Mouse (Mus musculus) central nervous system, embryonic 11.5 days (tissue): ENCODE results near the gene Esd. TPM values are rescaled to one million over a fixed set of nuclear protein-coding genes. Genes with fewer than 3 reads are reported as not detected.

Experiments used
- polyA plus RNA-seq: library from polyadenylated mRNA; depleted of rRNA; stranded (reverse); fragments of >200 nt; gene quantifications from 2 replicates; pipeline ENCODE4 v1.2.3, GENCODE M21; 2012; rRNA removed

Gene Esd
- 157 and 185 TPM in 2 replicates for polyA plus RNA-seq

GRCm38 (mm10) chr14:74732079-74732783 lies at the start of gene Esd:
Esd (plus strand) TSS chr14:74732297.

Other genes with a start within 250 kb of the Esd start
- 0.20 and 0.40 TPM in 2 replicates for gene Htr2a, start 91.5 kb upstream of the Esd start, polyA plus RNA-seq
- 6.7 and 8.1 TPM in 2 replicates for gene Lrch1, start 215.6 kb downstream of the Esd start, polyA plus RNA-seq